Mouse (Mus musculus) fibroblast of lung, adult 2 months (primary cell): ENCODE measurements around the gene P2rx7.
A peak's percentile ranks its signal among the peaks of the same experiment; 100 is the strongest.

Experiments
- DNase-seq: peaks from one replicate; pipeline ENCODE4 v3.0.0-alpha.2; 2011; ENCODE audit warnings: low read depth

Gene P2rx7

GRCm38 (mm10) chr5:122693431-122694207 lies 49.9 kb downstream of the P2rx7 start:
- DNase-seq: peak; percentile 34

DNA sequence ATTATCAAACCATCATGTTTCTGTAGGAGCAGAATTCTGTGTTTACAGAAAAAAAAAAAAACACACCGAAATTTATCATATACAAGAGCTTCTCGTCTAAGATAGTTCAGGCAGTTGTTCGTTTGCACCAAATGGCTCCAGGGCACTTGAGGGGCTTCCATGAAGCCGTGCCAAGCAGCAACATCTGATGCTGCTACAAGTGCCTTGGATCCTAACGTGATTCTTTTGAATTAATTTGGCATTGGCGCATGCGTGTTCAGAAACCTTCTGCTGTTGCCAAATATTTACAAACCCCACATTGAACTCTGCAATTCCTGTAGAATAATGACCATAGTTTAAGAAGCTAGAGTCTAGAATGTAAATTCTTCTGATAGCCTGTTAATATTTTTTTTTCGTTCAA lies 51.8 kb downstream of the P2rx7 start:
- DNase-seq: no peak

- DNase-seq: no peak
Observed at GRCm38 (mm10) chr5:122698041-122698700, 54.5 kb downstream of the P2rx7 start.

- DNase-seq: no peak
Observed at GRCm38 (mm10) chr5:122698701-122699060, 55.0 kb downstream of the P2rx7 start.

DNA sequence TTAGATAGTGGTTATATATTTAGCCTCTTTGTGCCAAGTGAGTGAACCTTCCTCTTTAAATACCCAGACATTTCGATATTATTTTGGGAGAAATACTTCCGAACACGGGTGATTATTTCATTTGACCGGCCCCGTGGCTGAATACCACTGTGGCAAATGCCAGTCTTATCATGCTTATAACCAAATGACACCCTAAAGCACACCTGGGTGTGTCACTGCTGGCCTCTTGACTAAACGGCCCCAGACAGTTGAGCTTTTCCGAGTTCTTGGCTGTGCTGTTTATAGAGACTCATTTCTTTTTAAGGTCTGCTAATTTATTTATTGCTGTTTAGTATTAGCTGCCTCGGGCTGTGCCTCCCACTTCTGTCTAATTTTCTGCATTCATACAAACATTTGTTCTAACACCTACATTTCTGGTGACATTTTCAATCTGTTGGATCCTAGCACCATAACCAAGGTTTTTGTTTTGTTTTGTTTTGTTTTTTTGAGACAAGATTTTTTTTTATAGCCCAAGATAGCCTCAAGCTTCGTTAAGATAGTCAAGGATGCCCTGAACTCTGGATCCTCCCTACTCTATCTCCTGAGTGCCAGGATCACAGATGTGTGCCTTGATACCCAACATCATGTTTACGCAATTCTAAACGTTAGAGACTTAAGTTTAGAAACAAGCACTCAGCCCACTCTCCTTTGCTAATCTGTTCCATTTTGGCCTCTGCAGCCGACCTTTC lies 56.6 kb downstream of the P2rx7 start:
- DNase-seq: no peak

GRCm38 (mm10) chr5:122700837-122701212 lies 57.1 kb downstream of the P2rx7 start:
- DNase-seq: no peak

GRCm38 (mm10) chr5:122702156-122702555 lies 58.4 kb downstream of the P2rx7 start:
- no peak for DNase-seq

DNA sequence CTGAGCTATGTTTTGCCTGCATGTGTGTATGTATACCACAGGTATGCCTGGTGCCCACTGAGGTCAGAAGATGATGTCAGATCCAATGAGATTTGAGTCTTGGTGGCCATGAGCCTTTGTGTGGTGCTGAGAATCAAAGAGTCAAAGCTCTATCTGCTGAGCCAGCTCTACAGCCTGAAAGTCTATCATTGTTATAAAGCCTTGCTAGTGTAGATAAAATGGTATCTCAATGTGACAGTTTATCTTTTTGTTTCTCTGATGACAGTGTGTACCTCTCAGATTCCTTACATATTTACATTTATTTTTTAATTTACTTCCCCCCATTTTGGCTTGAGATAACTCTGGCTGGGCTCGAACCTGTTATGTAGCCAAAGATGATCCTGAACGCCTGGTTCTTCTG lies 59.9 kb downstream of the P2rx7 start:
- DNase-seq: no peak

- peak; percentile 79 for DNase-seq
Observed at GRCm38 (mm10) chr5:122704571-122704970, 60.9 kb downstream of the P2rx7 start.

DNA sequence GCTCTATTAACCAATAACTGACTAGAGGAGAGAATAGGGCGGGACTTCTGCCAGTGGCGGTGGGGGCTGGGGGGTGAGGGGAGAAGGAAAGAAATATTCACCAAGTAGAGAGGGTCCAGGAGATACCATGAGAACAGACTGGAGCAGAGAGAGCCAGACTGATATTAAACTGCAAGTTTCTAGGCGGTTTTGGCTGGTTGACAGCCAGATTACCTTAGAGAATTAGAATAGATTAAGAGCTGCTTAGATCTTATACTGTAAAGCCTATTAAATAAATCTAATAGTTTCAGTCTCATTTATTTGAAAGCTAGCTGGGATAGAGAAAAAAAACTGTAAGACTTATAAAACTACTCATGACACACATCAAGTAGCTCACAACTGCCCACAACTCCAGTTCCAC lies 61.5 kb downstream of the P2rx7 start:
- DNase-seq: no peak

DNA sequence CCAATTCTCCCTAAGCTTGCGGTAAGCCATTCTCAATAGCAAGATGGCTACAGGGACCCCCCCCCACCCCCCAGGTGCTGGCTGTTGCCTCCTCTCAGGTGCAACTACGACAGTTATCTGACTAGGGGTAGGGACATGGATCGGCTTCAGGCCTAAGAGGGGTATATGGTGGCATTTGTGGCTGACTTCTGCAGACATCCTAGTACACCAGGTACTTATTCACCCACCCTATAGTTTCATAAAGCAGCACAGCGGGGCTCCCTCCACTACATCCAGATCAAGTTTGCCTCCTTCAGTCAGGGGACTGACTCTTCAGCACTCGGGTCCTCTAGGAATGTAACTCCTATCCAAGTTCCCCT lies 63.2 kb downstream of the P2rx7 start:
- DNase-seq: no peak

DNA sequence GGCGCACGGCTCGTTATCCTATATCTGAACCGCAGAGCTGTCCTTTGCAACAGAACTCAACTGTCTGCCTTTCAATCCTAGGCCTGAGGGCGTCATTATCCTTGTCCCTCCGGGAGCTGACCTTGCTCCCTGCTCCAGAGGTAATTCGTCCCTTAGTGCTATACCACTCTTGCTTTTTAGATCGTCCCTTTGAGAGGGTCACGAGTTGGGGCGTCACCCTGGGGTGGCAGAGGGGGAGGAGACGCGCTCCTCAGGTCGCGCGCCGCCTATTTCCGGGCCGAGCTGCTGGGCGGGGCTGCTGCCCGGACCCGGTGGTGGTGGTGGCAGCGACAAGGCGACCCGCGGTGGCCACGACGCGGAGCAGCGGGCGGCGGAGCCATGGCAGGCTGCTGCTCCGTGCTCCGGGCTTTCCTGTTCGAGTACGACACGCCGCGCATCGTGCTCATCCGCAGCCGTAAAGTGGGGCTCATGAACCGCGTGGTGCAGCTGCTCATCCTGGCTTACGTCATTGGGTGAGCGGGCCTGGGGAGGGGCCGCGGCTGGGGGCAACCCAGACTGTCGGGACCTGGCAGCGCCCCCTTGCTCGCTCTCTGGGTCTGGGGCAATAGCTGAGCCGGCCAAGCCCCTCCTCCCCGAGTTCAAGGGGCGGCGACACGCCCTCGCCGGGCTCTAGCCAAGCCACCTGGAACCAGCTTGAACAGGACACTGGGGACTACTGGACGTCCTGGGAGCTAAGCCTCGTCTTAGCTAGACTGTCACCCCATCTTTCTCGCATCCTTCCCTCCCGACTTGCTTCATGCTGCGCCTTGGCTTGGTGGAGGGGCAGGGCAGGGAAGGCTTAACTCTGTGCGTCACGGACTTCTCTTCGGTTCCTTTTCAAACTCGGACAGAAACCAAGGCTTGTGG lies 63.8 kb downstream of the P2rx7 start, which contains the start of gene P2rx4:
Gene P2rx4, plus strand, starts transcription at position 269 of the 906 bp plus-strand sequence.
- DNase-seq: peak; percentile 58

DNA sequence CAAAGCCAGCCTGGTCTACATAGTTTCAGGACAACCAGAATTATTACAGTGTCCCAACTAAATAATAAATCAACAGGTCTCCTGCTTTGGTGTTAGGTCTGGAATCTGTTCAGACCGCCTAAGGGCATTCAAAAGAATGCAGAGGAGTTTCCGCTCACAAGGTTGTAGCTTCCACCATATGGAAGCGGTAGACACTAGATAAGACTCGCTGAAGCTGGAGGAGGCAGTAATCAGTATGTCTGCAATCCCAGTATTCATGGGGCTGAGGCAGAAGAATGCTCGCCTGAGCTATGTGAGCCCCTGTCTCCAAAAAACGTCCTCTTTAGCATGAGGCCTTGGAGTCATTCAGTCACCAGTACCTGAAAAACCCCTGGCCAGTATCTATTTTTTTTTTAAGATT lies 65.1 kb downstream of the P2rx7 start:
- no peak for DNase-seq

GRCm38 (mm10) chr5:122715723-122716122 lies 72.0 kb downstream of the P2rx7 start:
- DNase-seq: no peak

GRCm38 (mm10) chr5:122716793-122717192 lies 73.1 kb downstream of the P2rx7 start:
- no peak for DNase-seq

- DNase-seq: no peak
Observed at GRCm38 (mm10) chr5:122718400-122718799, 74.7 kb downstream of the P2rx7 start.

- DNase-seq: no peak
Observed at GRCm38 (mm10) chr5:122719168-122719567, 75.5 kb downstream of the P2rx7 start.

DNA sequence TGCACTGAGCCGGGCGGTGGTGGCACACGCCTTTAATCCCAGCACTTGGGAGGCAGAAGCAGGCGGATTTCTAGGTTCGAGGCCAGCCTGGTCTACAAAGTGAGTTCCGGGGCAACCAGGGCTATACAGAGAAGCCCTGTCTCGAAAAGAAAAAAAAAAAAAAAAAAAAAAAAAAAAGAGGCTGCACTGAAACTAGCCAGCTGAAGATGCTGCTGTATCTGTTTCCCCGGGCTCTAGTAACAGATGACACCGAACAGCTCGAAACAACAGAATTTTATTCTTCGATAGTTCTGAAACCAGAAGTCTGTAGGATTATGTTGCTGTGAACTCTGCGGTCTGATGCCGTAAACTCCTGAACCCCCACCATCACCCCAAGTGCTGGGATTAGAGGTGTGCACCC lies 81.7 kb downstream of the P2rx7 start:
- DNase-seq: no peak

GRCm38 (mm10) chr5:122726068-122726467 lies 82.4 kb downstream of the P2rx7 start:
- peak; percentile 80 for DNase-seq

GRCm38 (mm10) chr5:122726595-122726994 lies 82.9 kb downstream of the P2rx7 start:
- no peak for DNase-seq

DNA sequence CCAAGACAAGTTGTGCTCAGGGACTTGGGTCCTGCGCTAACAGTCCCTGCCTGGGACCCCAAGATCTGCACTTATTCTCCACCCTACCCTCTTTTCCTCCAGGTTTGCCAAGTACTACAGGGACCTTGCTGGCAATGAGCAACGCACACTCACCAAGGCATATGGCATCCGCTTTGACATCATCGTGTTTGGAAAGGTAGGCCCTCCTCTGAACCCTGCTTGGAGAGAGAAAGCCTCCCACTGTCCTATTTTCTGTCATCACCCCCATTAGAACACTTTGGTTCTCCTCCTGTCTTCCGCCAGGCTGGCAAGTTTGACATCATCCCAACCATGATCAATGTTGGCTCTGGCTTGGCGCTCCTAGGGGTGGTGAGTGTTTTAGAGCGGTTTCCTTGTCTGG lies 83.4 kb downstream of the P2rx7 start:
- no peak for DNase-seq

- DNase-seq: no peak
Observed at GRCm38 (mm10) chr5:122730776-122731175, 87.1 kb downstream of the P2rx7 start.
